Mouse (Mus musculus) embryonic facial prominence, embryonic 13.5 days (tissue): Measurements from ENCODE around the gene Nav2. TPM values are rescaled to one million over a fixed set of nuclear protein-coding genes. Genes with fewer than 3 reads are reported as not detected.

Source experiments
- ATAC-seq: fragments of 200-750 bp; cut with Nextera tagmentation; 2 replicates; pipeline ENCODE4 v1.8.0; 2017; ENCODE audit warnings: low read depth; ENCODE audit not compliant: insufficient number of reproducible peaks, insufficient read depth, low FRiP score, low TSS enrichment
- H3K27ac ChIP-seq: fragments of 300-500 bp; sonication (generic); 2 replicates; pipeline ENCODE4 v1.5.1; 2015; ENCODE audit warnings: moderate library complexity, mild to moderate bottlenecking, inconsistent platforms
- H3K27me3 ChIP-seq: fragments of 300-500 bp; sonication (generic); 2 replicates; pipeline ENCODE4 v1.6.1; 2015; ENCODE audit warnings: mild to moderate bottlenecking, inconsistent platforms
- H3K36me3 ChIP-seq: fragments of 300-500 bp; sonication (generic); 2 replicates; pipeline ENCODE4 v1.6.1; 2015; ENCODE audit warnings: mild to moderate bottlenecking, inconsistent platforms
- H3K4me1 ChIP-seq: fragments of 300-500 bp; sonication (generic); 2 replicates; pipeline ENCODE4 v1.6.1; 2015; ENCODE audit warnings: inconsistent platforms
- H3K4me2 ChIP-seq: fragments of 300-500 bp; sonication (generic); 2 replicates; pipeline ENCODE4 v1.6.1; 2015; ENCODE audit warnings: moderate library complexity, mild to moderate bottlenecking, inconsistent platforms
- H3K4me3 ChIP-seq: fragments of 300-500 bp; sonication (generic); 2 replicates; pipeline ENCODE4 v1.5.1; 2015; ENCODE audit warnings: mild to moderate bottlenecking, inconsistent platforms
- H3K9ac ChIP-seq: fragments of 300-500 bp; sonication (generic); 2 replicates; pipeline ENCODE4 v1.6.1; 2015; ENCODE audit warnings: mild to moderate bottlenecking, inconsistent platforms
- H3K9me3 ChIP-seq: fragments of 300-500 bp; sonication (generic); 2 replicates; pipeline ENCODE4 v1.6.1; 2016; ENCODE audit warnings: inconsistent platforms
- WGBS: fragments of 180-500 bp; shearing (Covaris S2); methylation state at CpG from one replicate; pipeline ENCODE4 v1.1.7; 2015; ENCODE audit warnings: mixed read lengths; 5-methylcytosine and 5-hydroxymethylcytosine counted together
- polyA plus RNA-seq: library from polyadenylated mRNA; unstranded; fragments of >200 nt; fragmentation: Nextera tagmentation; extraction: Ambion mirVana; gene quantifications from 2 replicates; pipeline ENCODE4 v1.2.1, GENCODE M21; 2015

Nav2 gene
- polyA plus RNA-seq, 1 experiment from 2014 or later, result 22.1 TPM

DNA sequence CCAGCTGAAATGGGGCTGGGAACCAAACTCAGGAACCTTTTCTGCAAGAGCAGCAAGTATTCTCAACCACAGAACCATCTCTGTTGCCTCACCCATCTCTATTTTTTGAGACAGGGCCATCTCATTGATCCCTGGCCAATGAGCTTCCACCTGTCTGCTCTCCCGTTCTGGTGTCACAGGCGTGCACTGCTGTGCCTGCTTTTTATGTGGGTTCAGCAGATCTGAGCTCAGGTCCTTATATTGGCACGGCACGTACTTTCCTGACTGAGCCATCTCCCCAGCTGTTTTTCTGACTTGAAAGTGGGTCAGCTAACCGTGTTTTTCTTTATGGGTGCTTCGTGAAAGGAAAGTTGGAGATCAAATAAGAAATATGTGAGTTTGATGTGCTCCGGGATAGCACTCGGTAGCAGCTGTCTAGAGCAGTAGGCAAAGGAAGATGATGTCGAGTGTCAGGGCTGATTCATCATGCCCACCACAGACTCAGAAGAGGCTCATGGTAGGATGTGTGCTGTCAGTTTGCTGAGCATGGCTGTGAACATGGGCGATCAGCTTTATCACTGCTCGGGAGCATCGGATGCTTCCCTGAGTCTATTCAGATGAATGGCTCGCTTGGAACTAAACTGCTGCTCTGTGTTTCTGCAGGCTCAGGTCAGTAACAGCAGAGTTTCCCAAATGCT lies 456.1 kb downstream of the Nav2 start:
- H3K27ac ChIP-seq, result no peak overlapping the region
- no peak overlapping the region for H3K9ac ChIP-seq
- H3K4me1 ChIP-seq, result peaks cover 12% of the 10 kb centered on the region
- H3K9me3 ChIP-seq, result no peaks in the 10 kb centered on the region
- H3K36me3 ChIP-seq, result no peaks in the 10 kb centered on the region
- H3K4me2 ChIP-seq, result no peak overlapping the region
- no peak overlapping the region for H3K4me3 ChIP-seq
- WGBS, result 88% methylated on average over 13 of the region's 13 CpGs
- H3K27me3 ChIP-seq, result no peaks in the 10 kb centered on the region
- no peak for ATAC-seq

DNA sequence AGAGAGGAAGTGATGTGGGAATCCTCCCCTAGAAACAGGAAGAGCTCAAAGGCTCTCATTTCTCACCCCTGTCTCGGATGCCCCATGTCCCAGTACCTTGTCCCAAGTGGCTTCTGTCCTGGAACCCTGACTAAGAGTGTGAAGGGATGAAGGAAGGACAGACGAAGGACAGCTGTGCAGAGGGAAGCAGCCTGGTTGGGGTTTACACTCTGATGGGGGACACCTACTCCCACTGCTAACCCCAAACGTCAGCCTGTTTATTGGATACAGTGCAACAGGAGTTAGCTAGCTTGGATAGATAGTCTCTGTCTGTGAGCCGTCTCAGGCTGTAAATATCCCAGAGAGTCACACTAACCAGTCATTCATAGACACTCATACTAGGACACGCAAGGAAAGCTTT lies 460.1 kb downstream of the Nav2 start:
- ATAC-seq, result no peak
- WGBS, result 66% methylated on average over 5 of the region's 5 CpGs
- no peak overlapping the region for H3K4me2 ChIP-seq

DNA sequence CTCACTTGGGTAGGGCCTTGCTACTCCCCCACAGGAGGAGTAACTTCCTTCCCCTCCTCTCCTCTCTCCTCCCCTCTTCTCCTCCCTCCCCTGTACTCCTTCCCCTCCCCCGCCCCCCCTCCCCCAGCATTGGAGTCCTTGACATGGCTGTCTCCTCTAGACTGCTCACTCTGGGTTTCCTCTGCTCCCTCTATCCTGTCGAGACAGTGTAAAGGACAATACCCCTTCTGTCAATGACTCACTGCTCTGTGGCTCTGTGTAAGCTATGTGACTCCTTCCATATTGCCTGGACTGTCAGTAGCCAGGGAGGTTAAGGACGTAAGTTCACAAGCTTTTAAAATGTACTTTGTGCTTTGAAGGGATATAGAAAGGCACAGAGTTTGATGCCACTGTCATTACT lies 460.5 kb downstream of the Nav2 start:
- no peak overlapping the region for H3K27ac ChIP-seq
- peaks cover 34% of the 10 kb centered on the region for H3K4me1 ChIP-seq
- ATAC-seq, result no peak
- no peak overlapping the region for H3K4me2 ChIP-seq
- no peaks in the 10 kb centered on the region for H3K9me3 ChIP-seq
- no peaks in the 10 kb centered on the region for H3K27me3 ChIP-seq
- no peak overlapping the region for H3K4me3 ChIP-seq
- H3K9ac ChIP-seq, result no peak overlapping the region
- no peaks in the 10 kb centered on the region for H3K36me3 ChIP-seq
- 36% methylated on average over 2 of the region's 3 CpGs for WGBS

More for the DNA sequence above, 460.1 kb downstream of the Nav2 start:
- Histone ChIP-seq H3K4me3 (no peak overlapping the region), H3K9me3 (no peaks in the 10 kb centered on the region), H3K27me3 (no peaks in the 10 kb centered on the region), H3K9ac (no peak overlapping the region), H3K4me1 (peaks cover 30% of the 10 kb centered on the region), H3K27ac (no peak overlapping the region), H3K36me3 (no peaks in the 10 kb centered on the region)

DNA sequence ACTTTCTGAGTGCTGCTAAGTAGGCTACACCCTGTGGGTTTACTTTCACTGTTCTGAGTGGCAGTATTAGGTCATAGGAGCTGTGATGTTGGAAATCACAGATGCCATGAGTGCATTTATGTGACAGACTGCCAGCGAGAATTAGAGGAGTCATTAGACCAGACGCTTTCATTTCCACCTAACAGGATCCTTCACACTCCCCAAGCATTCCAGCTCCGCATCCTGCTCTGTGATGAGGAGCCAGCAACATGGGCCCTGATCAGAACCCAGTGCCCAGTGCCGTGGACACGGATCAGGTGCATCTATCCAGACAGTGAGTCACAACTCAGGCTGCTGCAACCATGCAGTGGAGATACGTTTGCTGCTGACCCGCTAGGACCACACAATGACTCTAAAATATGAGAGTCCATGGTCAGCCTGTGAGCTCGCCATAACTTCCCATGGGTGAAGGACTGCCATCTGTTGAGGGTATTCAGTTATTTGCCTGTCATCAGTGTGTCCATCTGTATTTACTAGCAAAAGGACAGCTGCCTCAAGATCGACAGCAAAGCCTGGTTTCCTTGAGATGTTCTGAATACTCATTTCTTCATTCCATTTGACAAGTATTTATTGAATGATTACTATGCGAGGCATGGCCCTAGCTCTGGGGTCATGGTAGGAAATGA lies 461.4 kb downstream of the Nav2 start:
- 86% methylated on average over 10 of the region's 10 CpGs for WGBS
- Histone ChIP-seq H3K9me3 (no peaks in the 10 kb centered on the region), H3K4me3 (no peak overlapping the region), H3K27me3 (no peaks in the 10 kb centered on the region), H3K27ac (no peak overlapping the region), H3K4me2 (no peak overlapping the region), H3K9ac (no peak overlapping the region), H3K36me3 (no peaks in the 10 kb centered on the region), H3K4me1 (peaks cover 43% of the 10 kb centered on the region)
- no peak for ATAC-seq

DNA sequence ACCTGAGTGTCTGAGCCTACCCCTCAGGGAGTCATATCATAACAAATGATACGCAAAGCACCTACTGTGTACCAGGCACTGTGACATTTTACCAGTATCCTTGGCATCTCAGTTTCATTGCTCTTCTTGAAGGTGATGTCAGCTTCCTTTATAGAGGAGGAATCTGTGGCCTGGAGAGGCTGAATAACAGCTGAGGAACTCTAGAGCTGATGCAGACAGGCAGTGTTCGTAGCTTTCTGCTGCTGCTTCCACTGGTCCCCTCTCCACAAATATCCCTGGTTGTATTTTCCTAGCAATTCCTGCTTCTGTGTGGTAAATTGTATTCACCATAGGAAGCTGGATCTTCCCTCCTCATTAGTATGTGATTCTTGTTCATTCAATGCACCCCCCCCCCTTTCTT lies 462.8 kb downstream of the Nav2 start:
- H3K9me3 ChIP-seq, result no peaks in the 10 kb centered on the region
- H3K9ac ChIP-seq, result no peak overlapping the region
- WGBS, result 94% methylated on average over 2 of the region's 2 CpGs
- H3K4me3 ChIP-seq, result no peak overlapping the region
- H3K4me1 ChIP-seq, result peaks cover 51% of the 10 kb centered on the region
- ATAC-seq, result no peak
- no peaks in the 10 kb centered on the region for H3K27me3 ChIP-seq
- no peak overlapping the region for H3K27ac ChIP-seq
- no peaks in the 10 kb centered on the region for H3K36me3 ChIP-seq
- no peak overlapping the region for H3K4me2 ChIP-seq

DNA sequence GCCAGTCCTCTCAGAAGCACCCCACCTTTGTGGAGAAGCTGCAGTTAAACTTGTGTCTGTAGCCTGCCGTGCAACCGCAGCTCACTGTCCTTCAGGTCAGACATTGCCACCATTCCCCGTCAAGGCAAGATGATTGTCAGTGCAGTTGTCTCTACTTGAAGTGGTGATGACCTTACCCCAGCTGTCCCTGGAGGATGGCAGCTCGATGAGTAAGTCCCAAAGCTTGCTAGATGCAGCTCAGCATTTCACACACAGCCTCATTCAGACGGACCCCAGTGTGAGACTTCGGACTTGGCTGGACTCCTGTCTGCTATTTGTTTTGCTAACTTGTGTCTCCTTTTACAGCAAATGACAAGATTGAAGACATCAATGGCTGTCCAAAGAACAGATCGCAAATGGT lies 463.5 kb downstream of the Nav2 start:
- no peak overlapping the region for H3K4me2 ChIP-seq
- ATAC-seq, result no peak
- H3K27me3 ChIP-seq, result no peaks in the 10 kb centered on the region
- H3K4me3 ChIP-seq, result no peak overlapping the region
- no peak overlapping the region for H3K9ac ChIP-seq
- H3K27ac ChIP-seq, result no peak overlapping the region
- peaks cover 45% of the 10 kb centered on the region for H3K4me1 ChIP-seq
- no peaks in the 10 kb centered on the region for H3K36me3 ChIP-seq
- WGBS, result 85% methylated on average over 7 of the region's 7 CpGs
- H3K9me3 ChIP-seq, result no peaks in the 10 kb centered on the region

DNA sequence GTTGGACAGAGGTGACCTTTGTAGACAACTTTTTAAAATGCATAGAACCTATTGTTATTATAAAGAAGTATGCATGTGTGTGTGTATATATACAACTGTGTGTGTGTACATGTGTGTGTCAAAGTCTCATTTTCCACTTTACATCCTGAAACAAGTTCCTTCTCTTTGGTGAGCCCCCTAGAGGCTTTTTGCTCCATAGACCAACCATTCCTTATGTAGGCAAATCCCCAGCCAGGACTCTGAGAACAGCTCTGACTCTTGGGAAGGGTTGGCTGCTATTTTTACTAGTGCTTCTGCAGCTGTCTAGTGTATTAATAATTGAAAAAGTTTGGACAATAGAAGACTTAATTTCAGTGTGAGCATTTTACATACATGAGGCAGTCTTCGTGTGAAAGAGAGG lies 464.7 kb downstream of the Nav2 start:
- ATAC-seq, result no peak
- Histone ChIP-seq H3K4me2 (no peak overlapping the region), H3K4me3 (no peak overlapping the region), H3K9me3 (no peaks in the 10 kb centered on the region), H3K4me1 (peaks cover 39% of the 10 kb centered on the region), H3K27me3 (no peaks in the 10 kb centered on the region), H3K9ac (no peak overlapping the region), H3K27ac (no peak overlapping the region), H3K36me3 (no peaks in the 10 kb centered on the region)
- 70% methylated on average over 1 of the region's 1 CpGs for WGBS

DNA sequence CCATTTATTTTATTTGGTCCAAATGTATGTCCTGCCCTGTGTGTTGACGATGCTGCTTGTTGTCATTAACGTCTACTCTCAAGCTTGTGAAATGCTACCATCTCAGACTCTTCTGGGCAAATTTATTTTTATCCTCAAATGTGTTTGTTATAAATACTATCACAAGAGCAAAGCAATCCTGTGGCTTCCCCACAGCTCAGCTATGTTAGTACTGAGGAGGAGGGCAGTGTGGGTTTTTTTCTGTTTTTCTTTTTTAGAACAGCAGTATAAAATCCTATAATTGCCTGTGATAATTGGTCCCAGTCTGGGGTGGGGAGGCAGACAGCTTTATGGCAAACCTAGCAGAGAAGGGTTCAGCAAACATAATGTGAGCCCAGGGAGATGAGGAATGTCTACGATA lies 465.1 kb downstream of the Nav2 start:
- Histone ChIP-seq H3K4me2 (no peak overlapping the region), H3K27me3 (no peaks in the 10 kb centered on the region), H3K9me3 (no peaks in the 10 kb centered on the region), H3K4me1 (peaks cover 39% of the 10 kb centered on the region), H3K4me3 (no peak overlapping the region), H3K36me3 (no peaks in the 10 kb centered on the region), H3K27ac (no peak overlapping the region), H3K9ac (no peak overlapping the region)
- no peak for ATAC-seq
- 56% methylated on average over 3 of the region's 3 CpGs for WGBS

DNA sequence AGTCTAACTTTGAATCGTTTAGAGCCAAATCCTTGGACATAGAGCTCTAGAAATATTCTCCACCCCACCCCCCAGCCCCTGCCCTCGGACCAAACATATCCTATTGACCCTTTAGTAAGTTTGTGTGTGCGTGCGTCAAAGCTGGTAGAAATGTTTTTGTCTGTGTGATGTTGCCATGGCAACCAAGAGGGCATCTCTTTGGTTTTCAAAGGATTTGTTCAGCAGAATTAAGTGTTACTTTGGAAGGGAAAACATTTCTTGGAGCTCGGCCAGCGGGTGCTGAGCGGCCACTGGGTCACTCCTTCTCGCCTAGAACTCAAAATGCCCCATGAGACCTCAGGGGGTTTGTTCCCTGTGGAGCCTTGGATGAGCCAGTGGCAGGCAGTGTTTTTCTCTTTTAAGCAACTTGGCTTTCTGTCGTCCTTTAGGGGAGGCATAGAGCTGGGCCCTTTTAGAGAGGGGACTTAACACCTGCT lies 467.0 kb downstream of the Nav2 start:
- no peaks in the 10 kb centered on the region for H3K27me3 ChIP-seq
- 30% methylated on average over 9 of the region's 9 CpGs for WGBS
- no peak for ATAC-seq
- no peak overlapping the region for H3K27ac ChIP-seq
- no peaks in the 10 kb centered on the region for H3K9me3 ChIP-seq
- H3K4me1 ChIP-seq, result peaks cover 39% of the 10 kb centered on the region
- H3K4me2 ChIP-seq, result no peak overlapping the region
- no peak overlapping the region for H3K9ac ChIP-seq
- H3K36me3 ChIP-seq, result no peaks in the 10 kb centered on the region
- no peak overlapping the region for H3K4me3 ChIP-seq

DNA sequence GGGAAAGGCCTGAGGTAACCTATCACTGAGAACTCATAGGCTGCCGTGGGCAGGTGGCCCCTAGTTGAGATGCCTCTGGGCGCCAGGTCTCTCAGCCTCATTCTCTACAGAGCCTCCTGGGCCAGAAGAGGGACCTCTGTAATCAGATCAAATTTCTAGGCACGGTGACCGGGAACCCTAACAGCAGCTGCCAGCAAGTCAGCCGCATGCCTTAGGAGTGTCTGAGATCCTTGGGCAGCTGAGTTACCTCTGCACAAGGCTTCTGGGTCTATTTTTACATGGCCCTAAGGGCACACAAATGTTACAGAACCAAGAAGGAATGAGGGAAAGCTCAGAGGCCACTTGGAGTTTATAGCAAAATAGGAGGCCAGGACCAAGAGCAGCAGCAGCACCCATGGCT lies 470.1 kb downstream of the Nav2 start:
- no peak for ATAC-seq
- WGBS, result 48% methylated on average over 5 of the region's 5 CpGs
- H3K9me3 ChIP-seq, result no peaks in the 10 kb centered on the region
- no peak overlapping the region for H3K9ac ChIP-seq
- no peaks in the 10 kb centered on the region for H3K36me3 ChIP-seq
- H3K27ac ChIP-seq, result no peak overlapping the region
- no peak overlapping the region for H3K4me3 ChIP-seq
- H3K27me3 ChIP-seq, result no peaks in the 10 kb centered on the region
- H3K4me1 ChIP-seq, result peaks cover 32% of the 10 kb centered on the region
- no peak overlapping the region for H3K4me2 ChIP-seq

DNA sequence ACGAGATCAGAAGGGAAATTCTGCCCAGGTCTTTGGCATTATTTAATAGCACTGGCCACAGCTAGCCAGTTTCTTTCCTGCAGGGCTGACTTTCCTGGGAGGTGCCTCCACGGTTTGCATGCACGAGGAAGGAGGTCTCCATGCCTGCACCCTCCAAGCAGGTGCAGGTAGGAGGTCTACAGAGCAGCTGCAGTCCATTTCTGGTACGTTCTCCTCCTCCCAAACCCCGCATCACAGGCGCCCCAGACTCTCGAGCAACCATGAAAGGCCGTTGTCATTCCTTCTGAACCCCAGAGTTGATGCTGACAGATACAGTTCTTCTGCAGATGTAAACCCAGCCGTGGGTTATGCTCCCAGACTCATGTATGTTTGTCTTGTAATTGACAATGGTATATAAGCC lies 472.4 kb downstream of the Nav2 start:
- 77% methylated on average over 9 of the region's 9 CpGs for WGBS
- Histone ChIP-seq H3K36me3 (no peaks in the 10 kb centered on the region), H3K4me3 (no peak overlapping the region), H3K27me3 (no peaks in the 10 kb centered on the region), H3K4me2 (no peak overlapping the region), H3K9me3 (no peaks in the 10 kb centered on the region), H3K9ac (no peak overlapping the region), H3K27ac (no peak overlapping the region), H3K4me1 (peaks cover 17% of the 10 kb centered on the region)
- no peak for ATAC-seq

DNA sequence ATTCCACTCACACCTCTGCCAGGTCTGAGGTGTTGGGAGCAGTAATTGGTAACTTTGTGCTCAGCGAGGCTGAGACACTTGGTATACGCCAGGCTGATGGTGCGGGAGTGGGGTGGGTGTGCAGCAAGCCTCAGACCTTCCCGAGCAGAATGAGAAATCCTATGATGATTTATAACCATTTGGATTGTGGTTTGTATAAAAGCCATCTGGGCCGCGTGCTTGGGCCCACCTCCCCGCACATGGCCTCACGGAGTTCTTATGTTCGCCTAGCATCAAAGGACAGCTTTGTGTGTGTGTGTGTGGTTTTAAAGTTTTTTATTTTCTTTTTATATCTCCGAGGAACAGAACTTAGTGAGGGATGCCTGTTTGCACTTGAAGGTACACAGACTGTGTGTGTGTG lies 474.4 kb downstream of the Nav2 start:
- Histone ChIP-seq H3K27me3 (no peaks in the 10 kb centered on the region), H3K9me3 (no peaks in the 10 kb centered on the region), H3K4me3 (no peak overlapping the region), H3K4me2 (no peak overlapping the region), H3K27ac (no peak overlapping the region), H3K36me3 (no peaks in the 10 kb centered on the region), H3K9ac (no peak overlapping the region), H3K4me1 (peaks cover 17% of the 10 kb centered on the region)
- WGBS, result 29% methylated on average over 10 of the region's 10 CpGs
- ATAC-seq, result no peak
